Mouse (Mus musculus) CH12.LX (cell line): ENCODE results near the gene Nfkbia.

ENCODE experiments used
- CTCF ChIP-seq, 2 experiments: IDR thresholded peaks in 1 of 2; conservative IDR thresholded peaks in 1 of 2; 2 replicates each; pipeline ENCODE4 v1.5.1; 2011 to 2012; ENCODE audit warnings: low read depth in 2 of 2, low read length in 2 of 2, improper control_type of control experiment in 1 of 2, inconsistent platforms in 1 of 2, mild to moderate bottlenecking in 1 of 2, moderate library complexity in 1 of 2
- ELF1 ChIP-seq: IDR thresholded peaks from 2 replicates; pipeline ENCODE4 v1.6.1; 2014; ENCODE audit warnings: low read depth, mild to moderate bottlenecking, inconsistent platforms, low read length, improper control_type of control experiment
- POLR2A ChIP-seq: IDR thresholded peaks from 2 replicates; pipeline ENCODE4 v1.6.1; 2011; ENCODE audit warnings: low read depth, mild to moderate bottlenecking, improper control_type of control experiment, low read length
- TBP ChIP-seq: conservative IDR thresholded peaks from 2 replicates; pipeline ENCODE4 v1.6.1; 2011; ENCODE audit warnings: low read depth, low read length, improper control_type of control experiment
- UBTF ChIP-seq: IDR thresholded peaks from 2 replicates; pipeline ENCODE4 v1.6.1; 2012; ENCODE audit warnings: low read depth, mild to moderate bottlenecking, inconsistent platforms, low read length, improper control_type of control experiment, moderate library complexity

GRCm38 (mm10) chr12:55474209-55474583 lies 18.3 kb downstream of the Nfkbia start:
- no peak for TF ChIP-seq POLR2A
- no peak for TF ChIP-seq ELF1
- no peak for TF ChIP-seq TBP
- no peak for TF ChIP-seq CTCF (conservative IDR thresholded peaks at IDR 0.05 in 1 of 2, IDR thresholded peaks at IDR 0.05 in 1 of 2; ENCODE audit: low read depth in 2 of 2, low read length in 2 of 2)
- TF ChIP-seq UBTF, result no peak
